Mouse (Mus musculus) layer of hippocampus, postnatal 36 days (tissue): ENCODE measurements around the gene Gm14692. TPM values are rescaled to one million over a fixed set of nuclear protein-coding genes. Genes with fewer than 3 reads are reported as not detected.
"Not testable (repeated sequence)": the region's sequence is repeated elsewhere in the genome, so short reads cannot be mapped to it uniquely, and the experiment has no call there.

ENCODE experiments used
- DNase-seq, 2 experiments: peaks; one replicate each; pipeline ENCODE4 v3.0.0; 2022
- total RNA-seq, 2 experiments: library from RNA; stranded (reverse); gene quantifications; 2 replicates each; pipeline ENCODE4 v1.2.3; 2021

Gm14692 gene
- not detected for total RNA-seq

GRCm38 (mm10) chrX:67695398-67695797 is at the start of gene Gm14692:
TSS of gene Gm14692 (plus strand) at chrX:67695698.
- not testable (repeated sequence) for DNase-seq

GRCm38 (mm10) chrX:67693462-67693861 is 2.0 kb upstream of the Gm14692 start, which contains the start of gene Gm1140:
TSS of gene Gm1140 (minus strand) at chrX:67693562.
- not testable (repeated sequence) for DNase-seq

Other genes starting within 250 kb of the Gm14692 start
- not detected for gene Gm1140, start 2.1 kb upstream of the Gm14692 start, total RNA-seq
- gene 4933436I01Rik, start 225.8 kb downstream of the Gm14692 start, total RNA-seq, result not detected